In genomic region chr7:100160006-100160405, GRCm38 (mm10) we compare ENCODE assay signal across 8 mouse cellular contexts. TPM values are rescaled to one million over a fixed set of nuclear protein-coding genes. Genes with fewer than 3 reads are reported as not detected.
DNase-seq lines count a peak whose midpoint lies in the region; ATAC-seq lines count a peak whose summit lies in the region.

No protein-coding gene starts in this region.

- no peak for ATAC-seq in kidney, embryonic 15.5 days (replicated peaks; ENCODE audit: low FRiP score)
- peak; percentile 23; the same call in 1 of the 2 replicates for ATAC-seq in forebrain, embryonic 12.5 days (ENCODE audit: low FRiP score)
- ATAC-seq in liver, embryonic 12.5 days = no peak
- peak; percentile 1; the same call in 1 of the 2 replicates for ATAC-seq in stomach, embryonic 15.5 days (ENCODE audit: insufficient read depth, low FRiP score, low read depth)

- H3K9ac ChIP-seq in kidney, embryonic 15.5 days = peak overlapping the region; percentile 89
- peak overlapping the region; percentile 87 for H3K9ac ChIP-seq in forebrain, embryonic 12.5 days
- peak overlapping the region; percentile 82 for H3K9ac ChIP-seq in liver, embryonic 12.5 days
- H3K9ac ChIP-seq in stomach, embryonic 15.5 days = peak overlapping the region; percentile 3; the same call in 1 of the 2 replicates

- DNase-seq in kidney, adult 11 months = no peak
- peak; percentile 20 for DNase-seq in MN1 (ENCODE audit: low spot score)
- no peak for DNase-seq in left cerebral cortex, adult 11 months (ENCODE audit: low spot score)
- no peak for DNase-seq in ovary, postnatal 14 days (ENCODE audit: low spot score)

- WGBS in kidney, embryonic 15.5 days = 64% methylated on average over 7 of the region's 7 CpGs
- 76% methylated on average over 7 of the region's 7 CpGs for WGBS in forebrain, embryonic 12.5 days
- WGBS in liver, embryonic 12.5 days (ENCODE audit: insufficient replicate concordance) = 63% methylated on average over 7 of the region's 7 CpGs
- WGBS in stomach, embryonic 15.5 days = 58% methylated on average over 7 of the region's 7 CpGs

- peak overlapping the region; percentile 73 for H3K4me3 ChIP-seq in kidney, embryonic 15.5 days (replicated peaks)
- H3K4me3 ChIP-seq in forebrain, embryonic 12.5 days (replicated peaks) = peak overlapping the region; percentile 78
- H3K4me3 ChIP-seq in liver, embryonic 12.5 days = peak overlapping the region; percentile 75
- peak overlapping the region; percentile 75 for H3K4me3 ChIP-seq in stomach, embryonic 15.5 days (replicated peaks)

- H3K4me1 ChIP-seq in kidney, embryonic 15.5 days = peaks cover 16% of the 10 kb centered on the region
- H3K4me1 ChIP-seq in forebrain, embryonic 12.5 days = peaks cover 5% of the 10 kb centered on the region
- H3K4me1 ChIP-seq in liver, embryonic 12.5 days = peaks cover 17% of the 10 kb centered on the region
- no peaks in the 10 kb centered on the region for H3K4me1 ChIP-seq in stomach, embryonic 15.5 days

- H3K27ac ChIP-seq in kidney, embryonic 15.5 days = peak overlapping the region; percentile 98
- H3K27ac ChIP-seq in forebrain, embryonic 12.5 days = peak overlapping the region; percentile 92; the same call in 1 of the 2 replicates
- H3K27ac ChIP-seq in liver, embryonic 12.5 days = no peak overlapping the region; the same call in 1 of the 2 replicates
- peak overlapping the region; percentile 97 for H3K27ac ChIP-seq in stomach, embryonic 15.5 days

- H3K27me3 ChIP-seq in kidney, embryonic 15.5 days = no peaks in the 10 kb centered on the region
- H3K27me3 ChIP-seq in forebrain, embryonic 12.5 days = peaks cover 8% of the 10 kb centered on the region; the same call in 1 of the 2 replicates
- H3K27me3 ChIP-seq in liver, embryonic 12.5 days (replicated peaks) = no peaks in the 10 kb centered on the region; the same call in 1 of the 2 replicates
- H3K27me3 ChIP-seq in stomach, embryonic 15.5 days (replicated peaks) = no peaks in the 10 kb centered on the region

- H3K9me3 ChIP-seq in kidney, embryonic 15.5 days (replicated peaks) = no peaks in the 10 kb centered on the region
- H3K9me3 ChIP-seq in forebrain, embryonic 12.5 days = no peaks in the 10 kb centered on the region
- H3K9me3 ChIP-seq in liver, embryonic 12.5 days (replicated peaks) = no peaks in the 10 kb centered on the region
- no peaks in the 10 kb centered on the region for H3K9me3 ChIP-seq in stomach, embryonic 15.5 days

- no peaks in the 10 kb centered on the region for H3K36me3 ChIP-seq in kidney, embryonic 15.5 days
- no peaks in the 10 kb centered on the region for H3K36me3 ChIP-seq in forebrain, embryonic 12.5 days (replicated peaks)
- no peaks in the 10 kb centered on the region; the same call in 1 of the 2 replicates for H3K36me3 ChIP-seq in liver, embryonic 12.5 days
- H3K36me3 ChIP-seq in stomach, embryonic 15.5 days = no peaks in the 10 kb centered on the region

- peak overlapping the region; percentile 88 for H3K4me2 ChIP-seq in kidney, embryonic 15.5 days
- peak overlapping the region; percentile 88 for H3K4me2 ChIP-seq in forebrain, embryonic 12.5 days
- peak overlapping the region; percentile 99 for H3K4me2 ChIP-seq in liver, embryonic 12.5 days
- H3K4me2 ChIP-seq in stomach, embryonic 15.5 days = peak overlapping the region; percentile 88

RNA-seq across cellular contexts. Expression of gene Lipt2, which starts 0.9 kb away (rescaled TPM):
- 21.5 TPM in 2 replicates for polyA plus RNA-seq in kidney, embryonic 15.5 days (2015; fragmentation: Nextera tagmentation; extraction: Ambion mirVana)
- 14.4 and 14.9 TPM in 2 replicates for polyA plus RNA-seq in forebrain, embryonic 12.5 days (2016; fragmentation: Nextera tagmentation; extraction: Ambion mirVana)
- polyA plus RNA-seq in liver, embryonic 12.5 days (2016; fragmentation: Nextera tagmentation; extraction: Ambion mirVana) = 8.9 and 10.1 TPM in 2 replicates
- 18.0 and 21.9 TPM in 2 replicates for polyA plus RNA-seq in stomach, embryonic 15.5 days (2015; fragmentation: Nextera tagmentation; extraction: Ambion mirVana)

RNA-seq across cellular contexts. Expression of gene Kcne3, which starts 16.3 kb away (rescaled TPM):
- 5.1 and 5.9 TPM in 2 replicates for polyA plus RNA-seq in kidney, embryonic 15.5 days (2015; fragmentation: Nextera tagmentation; extraction: Ambion mirVana)
- 2.0 and 3.0 TPM in 2 replicates for polyA plus RNA-seq in forebrain, embryonic 12.5 days (2016; fragmentation: Nextera tagmentation; extraction: Ambion mirVana)
- 3.4 and 4.4 TPM in 2 replicates for polyA plus RNA-seq in liver, embryonic 12.5 days (2016; fragmentation: Nextera tagmentation; extraction: Ambion mirVana)
- polyA plus RNA-seq in stomach, embryonic 15.5 days (2015; fragmentation: Nextera tagmentation; extraction: Ambion mirVana) = 24.4 and 26.2 TPM in 2 replicates

RNA-seq across cellular contexts. Expression of gene Pold3, which starts 38.6 kb away (rescaled TPM):
- 64.3 and 66.3 TPM in 2 replicates for polyA plus RNA-seq in kidney, embryonic 15.5 days (2015; fragmentation: Nextera tagmentation; extraction: Ambion mirVana)
- polyA plus RNA-seq in forebrain, embryonic 12.5 days (2016; fragmentation: Nextera tagmentation; extraction: Ambion mirVana) = 98.4 and 98.7 TPM in 2 replicates
- 72.3 and 73.6 TPM in 2 replicates for polyA plus RNA-seq in liver, embryonic 12.5 days (2016; fragmentation: Nextera tagmentation; extraction: Ambion mirVana)
- 55.1 and 58.3 TPM in 2 replicates for polyA plus RNA-seq in stomach, embryonic 15.5 days (2015; fragmentation: Nextera tagmentation; extraction: Ambion mirVana)

Comparison
In these comparisons a context has a peak if more than half of its experiments do, and no peak if none do; other contexts are left out.
1. ATAC-seq: peak in forebrain, embryonic 12.5 days (single experiment) and stomach, embryonic 15.5 days (single experiment); none in kidney, embryonic 15.5 days (single experiment) and liver, embryonic 12.5 days (single experiment).
2. H3K9ac ChIP-seq: peak in every context shown above with its lines; median percentile 89 in kidney, embryonic 15.5 days; 87 in forebrain, embryonic 12.5 days; 82 in liver, embryonic 12.5 days; 3 in stomach, embryonic 15.5 days.
3. Peak in every context shown above with its lines, with median percentiles within 50 percentile points of each other: H3K4me2 ChIP-seq and H3K4me3 ChIP-seq.